Mouse (Mus musculus) activated CD4-positive, CD25-positive, alpha-beta regulatory T cell, adult 4 months (primary cell): Measurements from ENCODE around the gene Nfe2l3. TPM values are rescaled to one million over a fixed set of nuclear protein-coding genes. Genes with fewer than 3 reads are reported as not detected.
"Not testable (repeated sequence)": the region's sequence is repeated elsewhere in the genome, so short reads cannot be mapped to it uniquely, and the experiment has no call there.

Source experiments
- ATAC-seq: one replicate; pipeline ENCODE4 v1.8.0; 2017
- polyA plus RNA-seq, 2 experiments: library from polyadenylated mRNA; unstranded; fragments of 100-300 nt; shearing (Covaris generic); gene quantifications; one replicate each; pipeline ENCODE4 v1.2.1; 2017

Nfe2l3 gene
- polyA plus RNA-seq: 1 to 10 TPM in 1 of 2 experiments, under 1 TPM in 1; 0.60 to 1.0 TPM

- ATAC-seq: peak; percentile 77
Observed at GRCm38 (mm10) chr6:51432535-51433397, at the start of gene Nfe2l3. TSS of gene Nfe2l3 (plus strand) at chr6:51432670.

- peak; percentile 72 for ATAC-seq
Observed at GRCm38 (mm10) chr6:51383769-51384755, 48.4 kb upstream of the Nfe2l3 start.

DNA sequence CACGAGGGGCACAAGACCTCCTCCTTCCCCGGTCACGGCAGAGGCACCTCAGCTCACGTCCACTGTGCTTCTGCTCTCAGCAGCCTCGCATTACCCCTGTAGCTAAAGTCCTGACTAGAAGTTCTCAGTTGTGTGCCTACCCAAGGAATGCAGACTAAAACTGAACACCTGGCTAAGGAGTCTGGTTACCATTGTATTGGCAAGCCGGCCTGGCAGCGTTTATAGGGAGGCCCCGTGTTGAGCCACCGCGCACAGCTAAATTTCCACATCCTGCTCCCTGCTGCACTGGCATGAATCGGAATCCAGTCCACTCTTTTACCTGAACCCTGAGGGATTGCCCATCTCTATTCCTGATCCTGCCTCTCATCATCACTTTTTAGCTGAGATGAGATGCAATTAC, 42.0 kb upstream of the Nfe2l3 start:
- no peak for ATAC-seq

GRCm38 (mm10) chr6:51391816-51392490, 40.5 kb upstream of the Nfe2l3 start:
- ATAC-seq: no peak

DNA sequence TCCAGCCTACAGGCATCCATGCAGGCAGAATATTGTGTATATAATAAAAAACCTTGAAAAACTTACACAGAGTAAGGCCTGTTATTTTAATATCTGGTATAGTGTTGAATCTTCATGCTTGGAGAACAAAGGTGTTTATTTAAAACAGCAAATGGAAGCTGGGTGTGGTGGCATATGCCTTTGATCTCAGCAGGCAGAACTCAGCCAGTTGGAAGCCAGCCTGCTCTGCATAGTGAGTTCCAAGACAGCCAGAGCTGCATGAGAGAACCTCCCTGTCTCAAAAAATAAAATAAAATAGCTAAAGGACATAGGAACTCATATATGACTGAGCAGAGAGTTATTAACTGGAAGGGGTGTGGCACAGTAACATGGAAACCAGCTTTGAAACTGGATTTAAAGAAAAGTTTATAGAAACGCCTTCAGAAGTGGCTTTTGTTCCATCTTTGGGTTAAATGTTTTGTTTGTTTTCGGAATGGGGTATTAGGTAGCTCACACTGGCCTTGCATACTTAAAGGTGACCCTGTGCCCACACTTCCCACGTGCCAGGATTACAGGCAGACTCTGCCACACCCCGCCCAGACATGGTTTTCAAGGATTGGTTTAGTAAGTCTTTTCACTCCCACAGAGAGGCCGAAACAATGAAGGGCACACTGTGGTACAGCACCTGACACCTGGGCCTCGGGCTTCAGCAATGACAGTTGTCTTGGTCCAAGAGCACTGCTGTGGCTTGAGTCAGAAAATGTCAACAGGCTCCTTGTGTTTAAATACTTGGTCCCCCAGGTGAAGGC, 38.9 kb upstream of the Nfe2l3 start:
- ATAC-seq: no peak

DNA sequence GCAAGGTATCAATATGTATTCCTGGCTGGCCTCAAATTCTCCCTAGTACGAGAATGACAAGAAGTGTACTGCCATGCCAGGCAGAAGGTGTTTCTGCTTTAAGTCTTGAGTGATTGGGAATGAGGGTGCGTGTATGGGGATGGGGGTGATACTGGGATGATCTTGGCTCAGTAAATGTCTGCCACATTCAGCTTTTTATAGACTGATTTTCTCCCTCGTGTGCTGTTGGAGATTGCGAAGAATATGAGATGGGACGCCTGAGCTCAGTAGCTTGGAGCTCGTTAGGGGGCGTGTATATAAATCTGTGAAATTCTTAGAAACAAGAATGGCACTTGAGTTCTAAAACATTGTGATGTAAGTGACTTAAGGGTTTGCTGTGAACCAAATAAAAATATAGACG, 38.1 kb upstream of the Nfe2l3 start:
- ATAC-seq: not testable (repeated sequence)

DNA sequence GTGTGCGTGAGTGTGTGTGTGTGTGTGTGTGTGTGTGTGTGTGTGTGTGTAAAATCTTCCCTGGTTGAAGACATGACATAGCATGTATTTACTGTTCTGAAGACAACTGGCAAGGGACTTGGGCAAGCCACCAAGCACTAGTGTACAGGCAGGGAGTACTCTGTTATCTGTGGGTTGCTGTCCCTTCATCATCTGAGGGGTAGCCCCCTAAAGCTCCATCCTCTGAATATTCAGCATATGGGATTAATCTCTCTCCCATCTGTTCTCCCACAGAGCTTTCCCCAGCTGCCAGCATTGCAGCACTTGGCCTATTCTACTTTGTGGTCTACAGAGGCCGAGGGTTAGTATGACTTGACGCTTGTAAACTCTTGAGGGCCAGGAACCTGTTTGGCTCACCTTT, 37.5 kb upstream of the Nfe2l3 start:
- not testable (repeated sequence) for ATAC-seq

DNA sequence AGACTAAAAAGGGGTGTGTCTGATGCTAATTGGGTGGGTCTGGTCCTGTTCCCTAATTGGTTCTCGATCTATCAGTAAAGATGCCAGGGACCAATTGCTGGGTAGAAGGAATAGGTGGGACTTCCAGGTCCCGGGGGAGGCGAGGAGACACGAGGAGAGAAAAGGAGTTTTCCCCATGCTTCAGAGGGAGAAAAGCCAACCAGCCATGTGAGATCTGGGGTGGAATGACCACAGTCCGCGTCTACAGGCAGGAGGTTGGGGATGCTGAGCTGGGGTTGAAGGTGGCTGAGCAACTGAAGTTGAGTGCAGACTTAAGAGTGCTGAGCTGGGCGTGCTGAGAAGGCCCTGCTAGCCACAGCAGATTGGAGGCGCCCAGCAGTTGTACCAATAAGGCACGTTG, 37.0 kb upstream of the Nfe2l3 start:
- ATAC-seq: no peak

DNA sequence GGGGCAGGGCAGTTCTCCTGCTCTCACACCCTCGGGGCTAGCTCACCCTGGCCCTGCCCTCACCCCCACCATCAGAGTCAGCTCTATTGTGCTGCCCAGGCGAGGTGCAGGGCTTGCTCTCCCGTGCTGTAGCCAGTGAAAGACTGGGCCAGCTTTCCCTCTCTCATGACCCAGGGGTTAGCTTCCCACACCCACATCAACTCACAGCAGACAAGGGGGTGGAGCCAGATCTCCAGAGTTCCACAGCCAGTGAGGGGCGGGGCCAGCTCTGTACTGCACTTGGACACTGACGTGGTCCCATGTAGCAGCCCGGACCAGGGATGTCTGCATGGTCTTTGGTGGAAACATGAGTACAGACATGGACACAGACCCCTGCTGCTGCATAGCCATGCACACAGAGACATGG, 33.4 kb upstream of the Nfe2l3 start:
- no peak for ATAC-seq

DNA sequence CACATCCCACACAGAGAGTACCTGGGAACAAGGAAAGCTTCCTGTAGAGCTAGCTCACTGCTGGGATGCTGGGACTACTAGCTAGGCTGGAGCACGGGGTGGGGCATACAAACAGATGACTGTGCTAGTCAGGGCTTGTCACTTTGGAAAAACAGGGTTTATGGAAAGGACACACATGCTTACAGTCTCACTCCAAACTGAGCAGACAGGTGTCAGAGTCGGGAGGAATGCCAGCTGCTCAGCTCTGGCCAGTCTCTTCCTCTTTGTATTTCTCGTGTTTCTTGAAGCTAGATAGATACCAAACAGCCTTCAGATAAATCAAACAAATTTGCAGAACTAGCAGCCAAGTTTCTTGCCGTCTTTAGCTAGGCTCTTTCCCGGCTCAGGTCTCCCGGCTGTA, 31.2 kb upstream of the Nfe2l3 start:
- no peak for ATAC-seq

- ATAC-seq: no peak
Observed at GRCm38 (mm10) chr6:51403598-51403997, 28.9 kb upstream of the Nfe2l3 start.

DNA sequence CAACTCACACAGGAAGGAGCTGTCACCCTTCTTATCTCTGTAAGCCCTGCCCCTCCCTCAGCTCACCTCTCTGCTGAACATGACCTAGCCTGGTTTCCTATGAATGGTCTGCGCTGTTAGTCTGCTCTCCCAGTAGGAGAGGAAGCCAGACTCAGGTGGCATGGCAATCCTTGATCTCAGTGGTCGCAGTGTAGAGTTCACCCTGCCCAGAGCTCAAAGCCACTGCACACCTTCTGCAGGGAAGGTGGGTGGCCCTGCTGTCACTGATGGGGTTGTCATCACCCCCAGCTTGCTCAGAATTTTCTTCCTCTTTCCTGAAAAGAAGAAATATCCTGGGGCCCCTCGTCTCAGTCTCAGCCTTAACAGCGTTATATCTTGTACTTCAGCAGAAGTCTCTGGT, 28.0 kb upstream of the Nfe2l3 start:
- ATAC-seq: no peak

DNA sequence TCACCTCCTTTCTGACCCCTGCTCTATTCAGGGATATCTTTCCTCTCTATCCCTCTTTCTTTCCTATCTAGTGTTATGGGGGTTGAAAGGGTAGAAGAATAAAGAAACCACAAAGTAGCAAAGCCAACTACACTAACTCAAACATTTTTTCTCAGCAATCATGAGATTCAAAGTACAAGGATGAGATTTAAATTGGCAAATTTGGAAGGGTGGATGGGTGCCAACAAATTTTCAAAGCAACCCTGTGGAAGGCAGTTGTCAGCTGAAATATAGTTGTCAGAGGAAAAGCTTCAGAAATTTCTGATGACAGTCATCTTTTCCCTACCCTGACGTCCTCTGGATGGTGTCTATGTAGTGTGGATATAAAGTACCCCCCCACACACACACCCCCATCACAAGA, 16.0 kb upstream of the Nfe2l3 start:
- no peak for ATAC-seq

DNA sequence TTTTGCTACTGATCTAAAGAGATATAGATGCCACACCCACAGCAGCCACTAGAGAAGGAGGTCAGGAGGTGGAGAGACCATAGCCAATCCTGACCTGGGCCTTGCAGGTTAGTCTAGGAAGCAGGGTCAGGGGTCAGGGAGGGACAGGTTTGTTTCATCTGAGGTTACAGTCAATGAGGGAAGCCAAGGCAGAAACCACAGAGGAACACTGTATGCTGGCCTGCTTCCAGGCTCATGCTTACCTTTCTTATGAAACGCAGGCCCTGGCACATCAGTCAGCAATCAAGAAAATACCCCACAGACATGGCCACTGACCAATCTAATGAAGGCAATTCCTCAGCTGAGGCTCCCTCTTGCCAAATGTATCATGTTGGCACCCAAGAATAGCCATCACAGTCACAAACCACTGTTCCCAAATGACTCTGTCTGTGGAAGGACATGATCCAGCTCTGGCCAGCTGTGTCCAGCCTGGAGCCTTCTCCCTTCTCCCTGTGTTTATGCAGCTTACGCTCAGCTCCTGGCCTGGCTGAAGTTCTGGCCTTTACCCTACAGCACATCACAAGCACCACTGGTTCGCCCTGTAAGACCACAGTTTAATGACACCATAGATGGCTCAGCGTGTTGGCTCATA, 15.0 kb upstream of the Nfe2l3 start:
- ATAC-seq: no peak

GRCm38 (mm10) chr6:51423466-51424122, 8.9 kb upstream of the Nfe2l3 start:
- no peak for ATAC-seq

- no peak for ATAC-seq
Observed at GRCm38 (mm10) chr6:51424537-51424936, 7.9 kb upstream of the Nfe2l3 start.

GRCm38 (mm10) chr6:51434270-51434669, 1.8 kb downstream of the Nfe2l3 start:
- ATAC-seq: no peak

GRCm38 (mm10) chr6:51437665-51438064, 5.2 kb downstream of the Nfe2l3 start:
- no peak for ATAC-seq

DNA sequence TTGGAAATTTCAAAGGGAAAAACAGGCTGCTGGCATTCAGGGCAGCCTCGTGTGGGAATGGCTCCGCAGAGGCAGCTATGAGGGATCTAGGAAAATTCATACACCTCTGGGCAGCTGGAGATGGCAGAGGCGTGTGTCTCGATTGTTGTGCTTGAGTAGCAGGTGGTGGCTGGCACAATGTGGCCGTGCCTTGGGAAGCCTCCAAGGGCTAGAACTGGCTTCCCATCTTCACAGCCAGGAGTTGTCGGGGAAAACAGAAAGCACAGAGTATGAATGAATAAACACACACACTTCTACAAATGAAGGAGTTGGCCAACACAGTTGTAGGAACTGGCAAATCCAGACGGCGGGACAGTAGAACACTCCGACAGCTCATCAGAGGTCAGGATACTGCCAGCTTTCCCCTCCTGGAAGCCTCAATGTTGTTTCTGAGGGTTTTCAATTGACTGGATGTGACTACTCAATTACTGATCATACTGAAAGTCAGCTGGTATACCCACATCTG, 6.4 kb downstream of the Nfe2l3 start:
- ATAC-seq: no peak

DNA sequence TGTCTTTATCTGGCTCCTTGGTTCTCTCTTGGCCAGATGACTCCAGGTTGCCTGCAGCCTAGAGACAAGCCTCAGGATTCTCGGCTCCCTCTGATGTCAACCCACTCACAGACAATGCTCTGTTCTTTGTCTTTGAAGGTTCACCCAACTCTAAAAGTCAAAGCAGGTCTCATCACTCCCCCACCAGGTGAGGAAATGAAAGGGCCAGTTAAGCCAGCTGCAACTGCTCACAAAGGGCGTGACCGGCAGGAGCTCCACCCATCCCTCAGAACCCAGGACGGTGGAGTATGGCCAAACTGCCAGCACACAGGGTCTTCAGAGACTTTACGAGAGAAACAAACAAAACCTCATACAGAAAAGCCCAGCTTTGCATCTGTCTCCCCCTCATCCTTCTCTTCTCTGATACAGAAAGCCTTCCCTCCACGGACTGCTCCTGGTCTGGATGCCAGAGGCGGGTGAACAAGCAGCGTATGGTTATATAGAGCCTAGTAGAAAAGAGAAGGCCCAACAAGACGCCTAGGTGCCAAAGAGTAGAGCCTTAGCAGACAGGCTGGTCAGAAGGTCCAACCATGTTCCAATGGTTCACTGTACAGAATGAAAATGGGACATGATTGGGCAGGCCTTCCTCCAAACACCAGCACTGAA, 9.8 kb downstream of the Nfe2l3 start:
- ATAC-seq: peak; percentile 19
